Mouse (Mus musculus) kidney, postnatal 0 days (tissue): Measurements from ENCODE around the gene Mblac1. TPM values are rescaled to one million over a fixed set of nuclear protein-coding genes. Genes with fewer than 3 reads are reported as not detected.

Source experiments
- ATAC-seq: fragments of 200-750 bp; cut with Nextera tagmentation; replicated peaks from 2 replicates; pipeline ENCODE4 v1.8.0; 2017; ENCODE audit warnings: low read depth, moderate number of reproducible peaks, moderate TSS enrichment, moderate library complexity; ENCODE audit not compliant: low FRiP score
- DNase-seq: peaks from one replicate; pipeline ENCODE4 v3.0.0-alpha.2; 2016; ENCODE audit warnings: low spot score
- H3K27ac ChIP-seq: fragments of 300-500 bp; sonication (generic); 2 replicates; pipeline ENCODE4 v1.5.1; 2014; ENCODE audit warnings: mild to moderate bottlenecking
- H3K27me3 ChIP-seq: fragments of 300-500 bp; sonication (generic); 2 replicates; pipeline ENCODE4 v1.6.1; 2014; ENCODE audit warnings: low read length, mixed read lengths; ENCODE audit not compliant: insufficient read depth
- H3K36me3 ChIP-seq: fragments of 300-500 bp; sonication (generic); 2 replicates; pipeline ENCODE4 v1.6.1; 2014; ENCODE audit warnings: low read length, mixed read lengths; ENCODE audit not compliant: insufficient read depth
- H3K4me1 ChIP-seq: fragments of 300-500 bp; sonication (generic); replicated peaks from 2 replicates; pipeline ENCODE4 v1.6.1; 2014; ENCODE audit warnings: antibody characterized with exemption, low read length, mixed read lengths; ENCODE audit not compliant: insufficient read depth
- H3K4me2 ChIP-seq: fragments of 300-500 bp; sonication (generic); 2 replicates; pipeline ENCODE4 v1.6.1; 2014; ENCODE audit warnings: mild to moderate bottlenecking, low read length, moderate library complexity, mixed read lengths
- H3K4me3 ChIP-seq: fragments of 300-500 bp; sonication (generic); replicated peaks from 2 replicates; pipeline ENCODE4 v1.5.1; 2014; ENCODE audit warnings: low read depth, low read length
- H3K9ac ChIP-seq: fragments of 300-500 bp; sonication (generic); 2 replicates; pipeline ENCODE4 v1.6.1; 2014; ENCODE audit warnings: low read depth, low read length
- H3K9me3 ChIP-seq: fragments of 300-500 bp; sonication (generic); replicated peaks from 2 replicates; pipeline ENCODE4 v1.6.1; 2016; ENCODE audit warnings: low read length, inconsistent platforms, mixed read lengths
- CTCF ChIP-seq: IDR thresholded peaks from 2 replicates; pipeline ENCODE4 v1.5.1; 2016; ENCODE audit warnings: antibody characterized with exemption, low read depth, mild to moderate bottlenecking, moderate library complexity
- WGBS: fragments of 180-500 bp; shearing (Covaris S2); extraction: QIAGEN DNeasy Blood & Tissue Kit; methylation state at CpG from one replicate; pipeline ENCODE4 v1.1.7; 2014; 5-methylcytosine and 5-hydroxymethylcytosine counted together
- polyA plus RNA-seq: library from polyadenylated mRNA; unstranded; fragments of >200 nt; fragmentation: Nextera tagmentation; extraction: Ambion mirVana; gene quantifications from 2 replicates; pipeline ENCODE4 v1.2.1, GENCODE M21; 2015

Gene Mblac1
- polyA plus RNA-seq, 1 experiment from 2014 or later: 12.8 TPM

DNA sequence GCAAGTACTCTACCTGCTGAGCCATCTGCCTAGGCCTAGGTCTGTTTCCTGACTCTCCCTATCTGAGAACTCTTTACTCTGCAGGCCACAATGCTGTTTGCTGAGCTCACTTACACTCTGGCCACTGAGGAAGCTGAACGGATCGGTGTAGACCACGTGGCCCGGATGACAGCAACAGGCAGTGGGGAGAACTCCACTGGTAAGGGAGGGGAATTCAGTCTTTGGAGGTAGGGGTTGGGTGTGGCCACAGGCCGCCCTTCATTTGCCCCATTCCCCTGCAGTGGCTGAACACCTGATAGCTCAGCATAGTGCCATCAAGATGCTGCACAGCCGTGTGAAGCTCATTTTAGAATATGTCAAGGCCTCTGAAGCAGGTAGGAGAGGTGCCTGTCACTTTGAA is 31.1 kb upstream of the Mblac1 start:
- peaks cover 48% of the 10 kb centered on the region for H3K36me3 ChIP-seq
- H3K4me3 ChIP-seq: no peak overlapping the region
- no peak overlapping the region for H3K27ac ChIP-seq
- no peaks in the 10 kb centered on the region for H3K9me3 ChIP-seq
- 74% methylated on average over 6 of the region's 6 CpGs for WGBS
- DNase-seq: no peak
- H3K27me3 ChIP-seq: no peaks in the 10 kb centered on the region
- no peak overlapping the region for H3K4me2 ChIP-seq
- TF ChIP-seq CTCF: no peak
- ATAC-seq: no peak
- H3K9ac ChIP-seq: no peak overlapping the region
- H3K4me1 ChIP-seq: no peaks in the 10 kb centered on the region; the same call in 1 of the 2 replicates

DNA sequence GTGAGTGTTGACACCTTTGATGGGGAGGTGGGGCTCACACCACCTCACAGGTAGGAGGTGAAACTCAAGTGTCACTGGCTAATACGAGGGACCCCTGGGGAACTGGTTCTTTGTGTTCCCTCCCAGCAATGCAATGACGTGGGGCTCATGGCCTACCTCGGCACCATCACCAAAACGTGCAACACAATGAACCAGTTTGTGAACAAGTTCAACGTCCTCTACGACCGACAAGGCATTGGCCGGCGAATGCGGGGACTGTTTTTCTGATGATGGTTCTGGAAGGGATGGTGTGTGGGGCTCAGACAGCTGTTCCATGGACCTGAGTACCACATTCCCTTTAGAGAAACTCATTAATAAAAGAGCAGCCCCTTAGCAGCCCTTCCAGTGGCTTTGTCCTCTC is 30.5 kb upstream of the Mblac1 start:
- peaks cover 53% of the 10 kb centered on the region for H3K36me3 ChIP-seq
- ATAC-seq (no peak), DNase-seq (no peak)
- H3K4me2 ChIP-seq: no peak overlapping the region
- no peaks in the 10 kb centered on the region; the same call in 1 of the 2 replicates for H3K4me1 ChIP-seq
- H3K27me3 ChIP-seq: no peaks in the 10 kb centered on the region
- H3K9ac ChIP-seq: no peak overlapping the region
- H3K27ac ChIP-seq: no peak overlapping the region
- H3K4me3 ChIP-seq: no peak overlapping the region
- 61% methylated on average over 10 of the region's 10 CpGs for WGBS
- no peaks in the 10 kb centered on the region for H3K9me3 ChIP-seq
- TF ChIP-seq CTCF: no peak

DNA sequence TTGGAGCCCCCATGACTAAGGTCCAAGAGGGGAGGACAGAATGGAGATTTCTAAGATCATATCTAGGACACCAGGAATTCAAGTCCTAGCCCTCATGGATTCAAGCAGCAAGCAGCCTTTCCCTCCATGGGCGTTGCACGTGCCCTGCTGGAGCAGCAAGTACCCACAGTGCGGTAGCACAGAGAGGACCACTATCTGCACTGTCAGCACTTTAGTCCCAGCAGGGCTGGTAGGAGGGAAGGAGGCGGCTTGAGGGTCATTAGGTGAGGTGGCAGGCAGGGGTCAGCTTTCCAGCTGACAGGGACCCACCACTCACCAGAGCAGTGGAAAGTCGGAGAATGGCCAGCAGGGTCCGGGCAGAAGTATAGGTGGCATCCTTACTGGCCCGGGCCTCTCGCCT is 28.5 kb upstream of the Mblac1 start:
- H3K27me3 ChIP-seq: no peaks in the 10 kb centered on the region
- no peak for ATAC-seq
- H3K4me2 ChIP-seq: no peak overlapping the region
- 68% methylated on average over 8 of the region's 8 CpGs for WGBS
- H3K4me3 ChIP-seq: no peak overlapping the region
- H3K27ac ChIP-seq: no peak overlapping the region
- H3K9me3 ChIP-seq: no peaks in the 10 kb centered on the region
- no peak for TF ChIP-seq CTCF
- H3K4me1 ChIP-seq: peaks cover 6% of the 10 kb centered on the region
- DNase-seq: no peak
- peaks cover 57% of the 10 kb centered on the region for H3K36me3 ChIP-seq
- H3K9ac ChIP-seq: no peak overlapping the region

DNA sequence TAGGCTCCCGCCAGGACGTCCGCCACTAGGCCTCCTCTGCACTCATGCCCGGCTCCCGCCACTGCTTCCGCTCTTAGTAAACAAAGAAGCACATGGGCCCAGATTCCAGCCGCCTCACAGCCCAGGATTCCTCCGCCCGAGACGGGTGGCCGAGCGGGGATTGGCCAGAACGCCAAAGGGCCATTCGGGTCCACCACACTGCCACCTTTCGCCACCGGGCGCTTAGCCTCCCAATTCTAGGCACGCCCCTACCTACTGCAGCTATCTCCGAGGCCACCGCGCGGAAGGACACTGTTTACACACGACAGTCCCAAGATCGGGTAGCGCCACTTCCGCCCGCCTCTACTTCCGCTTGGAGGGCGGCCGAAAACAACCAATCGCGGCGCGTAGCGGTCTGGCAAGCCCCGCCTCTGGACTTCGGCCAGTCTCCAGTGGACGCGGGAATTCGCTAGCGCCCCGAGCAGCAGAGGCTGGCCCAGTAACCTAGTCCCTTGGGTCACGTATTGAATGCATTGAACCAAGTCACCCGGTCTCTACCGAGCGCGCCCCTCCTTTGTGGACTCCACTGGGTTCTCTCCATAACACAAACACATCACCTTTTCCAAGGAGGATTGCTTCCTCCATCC is 23.1 kb upstream of the Mblac1 start:
- ATAC-seq: peak; percentile 89
- Histone ChIP-seq H3K27me3 (no peaks in the 10 kb centered on the region), H3K36me3 (peaks cover 36% of the 10 kb centered on the region), H3K9me3 (no peaks in the 10 kb centered on the region), H3K4me2 (peak overlapping the region; percentile 96), H3K27ac (peak overlapping the region; percentile 87), H3K4me1 (peaks cover 10% of the 10 kb centered on the region; the same call in 1 of the 2 replicates), H3K4me3 (peak overlapping the region; percentile 62), H3K9ac (peak overlapping the region; percentile 71)
- under 1% methylated on average over 47 of the region's 47 CpGs for WGBS
- peak; percentile 98 for DNase-seq
- TF ChIP-seq CTCF: peak; percentile 44; the same call in 1 of the 2 replicates

DNA sequence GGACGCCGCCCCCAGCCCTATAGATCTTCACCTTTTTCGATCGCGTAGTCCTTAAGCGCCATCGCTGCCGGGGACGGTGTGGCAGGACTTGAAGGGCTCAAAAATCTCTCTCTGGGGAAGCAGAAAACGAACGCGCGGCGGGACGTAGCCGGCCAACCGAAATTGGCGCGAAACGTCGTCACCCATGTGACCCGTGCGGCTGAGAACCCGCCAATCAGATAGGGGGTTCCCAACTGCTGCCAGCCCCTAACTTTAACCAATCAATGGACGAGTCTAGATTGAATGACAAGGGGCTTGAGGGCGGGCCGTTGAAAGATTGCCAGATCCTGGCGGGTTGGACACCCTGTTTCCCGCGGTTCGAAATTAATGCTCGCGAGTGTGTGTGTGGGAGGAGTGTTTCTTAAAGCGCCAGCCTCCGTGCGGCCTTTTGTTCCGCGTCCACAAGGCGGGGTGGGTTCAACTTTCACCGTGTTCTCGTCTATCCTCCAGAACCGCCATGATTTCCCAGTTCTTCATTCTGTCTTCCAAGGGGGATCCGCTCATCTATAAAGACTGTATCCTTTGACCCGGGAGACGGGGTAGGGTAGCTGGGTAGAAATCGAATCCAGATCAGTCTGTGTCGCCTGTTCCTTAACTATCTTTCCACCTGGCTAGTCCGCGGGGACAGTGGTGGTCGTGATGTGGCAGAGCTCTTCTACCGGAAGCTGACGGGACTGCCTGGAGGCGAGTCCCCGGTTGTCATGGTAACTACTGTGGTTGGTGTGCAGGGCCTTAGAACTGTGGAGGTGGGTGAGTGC is 22.2 kb upstream of the Mblac1 start, which contains the start of the genes Ap4m1 and Mcm7:
TSS of gene Ap4m1 (plus strand) at position 308 of the 797 bp plus-strand sequence.
TSS of gene Mcm7 (minus strand) at position 728 of the 797 bp plus-strand sequence.
- Histone ChIP-seq H3K27ac (peak within 1 kb of the TSS; percentile 87), H3K4me1 (peaks cover 10% of the 10 kb centered on the region; the same call in 1 of the 2 replicates), H3K27me3 (no peaks in the 10 kb centered on the region), H3K4me3 (peak within 1 kb of the TSS; percentile 62), H3K9me3 (no peaks in the 10 kb centered on the region), H3K36me3 (peaks cover 35% of the 10 kb centered on the region; the same call in 1 of the 2 replicates), H3K4me2 (peak within 1 kb of the TSS; percentile 96), H3K9ac (peak within 1 kb of the TSS; percentile 71)
- under 1% methylated on average over 54 of the region's 54 CpGs for WGBS
- peak; percentile 41 for TF ChIP-seq CTCF
- DNase-seq: peak; percentile 99
- peak; percentile 90 for ATAC-seq

DNA sequence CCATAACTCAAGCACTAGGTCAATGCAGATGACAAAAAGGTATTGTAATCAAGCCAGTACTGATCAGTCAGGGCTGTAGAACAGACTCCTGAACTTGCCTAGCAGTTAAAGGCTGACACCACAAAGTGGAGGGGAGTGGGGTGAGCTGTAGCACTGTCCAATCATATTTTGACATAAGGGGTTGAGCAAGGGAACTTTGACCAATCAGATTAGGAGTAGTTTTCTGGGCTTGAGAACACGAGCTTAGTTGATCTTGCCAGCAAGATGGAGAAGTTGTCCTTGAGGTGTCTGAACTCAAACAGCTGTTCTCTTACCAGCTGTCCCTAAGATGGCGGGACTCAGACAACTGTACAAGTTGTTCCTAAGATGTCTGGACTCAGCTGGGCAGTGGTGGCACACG is 20.9 kb upstream of the Mblac1 start:
- Histone ChIP-seq H3K4me2 (0 out of 2 replicates have a peak overlapping the region, but pooled peaks have one; percentile 96), H3K9ac (no peak overlapping the region), H3K4me3 (no peak overlapping the region), H3K36me3 (peaks cover 34% of the 10 kb centered on the region; the same call in 1 of the 2 replicates), H3K9me3 (no peaks in the 10 kb centered on the region), H3K27me3 (no peaks in the 10 kb centered on the region), H3K4me1 (peaks cover 10% of the 10 kb centered on the region; the same call in 1 of the 2 replicates), H3K27ac (no peak overlapping the region)
- no peak for TF ChIP-seq CTCF
- no peak for ATAC-seq
- 76% methylated on average over 3 of the region's 3 CpGs for WGBS
- DNase-seq: no peak
